Mouse (Mus musculus) CH12.LX (cell line): ENCODE measurements at regions not wholly inside any gene's neighbourhood (a gene's known extent, or its start where the extent isn't known, plus 50 kb on each side); places are given as distances from the start of the nearest gene placed in this dataset.

Experiments
- CTCF ChIP-seq, 2 experiments: IDR thresholded peaks in 1 of 2; conservative IDR thresholded peaks in 1 of 2; 2 replicates each; pipeline ENCODE4 v1.5.1; 2011 to 2012; ENCODE audit warnings: low read depth in 2 of 2, low read length in 2 of 2, improper control_type of control experiment in 1 of 2, inconsistent platforms in 1 of 2, mild to moderate bottlenecking in 1 of 2, moderate library complexity in 1 of 2
- EP300 ChIP-seq: IDR thresholded peaks from 2 replicates; pipeline ENCODE4 v1.6.1; 2011; ENCODE audit warnings: low read length, improper control_type of control experiment
- PAX5 ChIP-seq: IDR thresholded peaks from 2 replicates; pipeline ENCODE4 v1.6.1; 2012; ENCODE audit warnings: low read length, inconsistent platforms, mixed read lengths
- SIN3A ChIP-seq: IDR thresholded peaks from 2 replicates; pipeline ENCODE4 v1.6.1; 2012; ENCODE audit warnings: low read length, improper control_type of control experiment, inconsistent platforms
- TCF12 ChIP-seq: IDR thresholded peaks from 2 replicates; pipeline ENCODE4 v1.6.1; 2014; ENCODE audit warnings: low read depth, mild to moderate bottlenecking, inconsistent platforms, low read length, improper control_type of control experiment

GRCm38 (mm10) chr12:5757766-5758165 lies 382.3 kb upstream of the Klhl29 start:
- TF ChIP-seq SIN3A (no peak), CTCF (conservative IDR thresholded peaks at IDR 0.05 in 1 of 2, IDR thresholded peaks at IDR 0.05 in 1 of 2; ENCODE audit: low read depth in 2 of 2, low read length in 2 of 2) (no peak), EP300 (no peak), TCF12 (no peak), PAX5 (no peak)
